Mouse (Mus musculus) megakaryocyte-erythroid progenitor cell, adult 5-6 weeks (primary cell): ENCODE data around the gene Cfap45. TPM values are rescaled to one million over a fixed set of nuclear protein-coding genes. Genes with fewer than 3 reads are reported as not detected.
A peak's percentile ranks its signal among the peaks of the same experiment; 100 is the strongest.

Experiments used
- ATAC-seq: replicated peaks from 2 replicates; pipeline ENCODE4 v1.8.0; 2016; ENCODE audit warnings: mild to moderate bottlenecking, inconsistent platforms; ENCODE audit not compliant: severe bottlenecking, poor library complexity, low FRiP score, low TSS enrichment
- total RNA-seq, 2 experiments: library from RNA; stranded (forward) in 1 of 2; stranded (reverse) in 1 of 2; fragments of 200-1000, 215-1000 nt in 1 of 2; fragments of >200 nt in 1 of 2; fragmentation: Nextera tagmentation in 1 of 2; gene quantifications; 2 replicates each; pipeline ENCODE4 v1.2.3; 2014 to 2017

Gene Cfap45
- total RNA-seq (2014; fragmentation: Nextera tagmentation) (not detected in 2 replicates), total RNA-seq (2017) (0.75 TPM in 1 of 2 replicates, not detected in the other)

DNA sequence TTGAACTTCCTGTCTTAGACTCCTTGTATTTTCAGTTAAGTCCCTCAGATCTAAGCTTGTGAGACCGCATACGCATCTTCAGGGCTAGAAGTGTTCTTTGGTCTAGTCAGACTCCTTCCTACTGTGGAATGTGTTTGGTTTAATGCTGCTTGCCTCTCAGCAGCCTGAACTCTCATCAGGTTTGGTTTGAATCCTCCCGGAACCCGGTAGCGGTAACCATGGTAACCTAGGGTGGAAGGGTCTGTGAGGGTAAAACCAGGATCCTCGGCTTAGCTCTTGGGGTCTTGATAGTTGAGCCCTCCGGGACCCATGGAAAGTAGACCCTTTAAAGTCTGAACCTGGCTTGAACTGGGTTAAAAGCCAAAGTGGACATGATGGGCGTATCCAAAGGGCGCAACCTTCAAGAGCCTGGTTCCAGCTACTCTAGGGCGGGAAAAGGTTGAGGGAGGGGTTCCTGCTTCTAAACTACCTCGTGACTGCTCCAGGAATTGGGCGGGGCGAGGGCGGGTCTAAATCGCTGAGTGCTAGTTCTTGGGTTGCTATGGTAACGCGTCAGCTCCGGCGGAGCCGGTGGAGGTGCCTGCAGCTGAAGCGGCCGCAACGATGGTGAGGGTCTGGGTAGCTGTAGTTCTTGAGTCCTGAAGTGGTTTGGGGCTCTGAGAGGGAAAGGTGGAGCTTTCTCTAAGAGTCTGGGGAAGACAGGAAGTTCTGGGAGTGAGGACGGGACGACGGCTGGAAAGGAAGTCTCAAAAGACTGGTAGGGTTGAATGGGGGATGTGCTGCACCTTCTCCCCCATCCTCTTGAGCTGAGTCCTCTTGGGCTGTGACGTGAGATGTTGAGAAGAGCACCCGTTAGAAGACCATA lies at the start of gene Cfap45:
Gene Cfap45 (plus strand): TSS at position 226 of the 865 bp plus-strand sequence.
- peak; percentile 36 for ATAC-seq

DNA sequence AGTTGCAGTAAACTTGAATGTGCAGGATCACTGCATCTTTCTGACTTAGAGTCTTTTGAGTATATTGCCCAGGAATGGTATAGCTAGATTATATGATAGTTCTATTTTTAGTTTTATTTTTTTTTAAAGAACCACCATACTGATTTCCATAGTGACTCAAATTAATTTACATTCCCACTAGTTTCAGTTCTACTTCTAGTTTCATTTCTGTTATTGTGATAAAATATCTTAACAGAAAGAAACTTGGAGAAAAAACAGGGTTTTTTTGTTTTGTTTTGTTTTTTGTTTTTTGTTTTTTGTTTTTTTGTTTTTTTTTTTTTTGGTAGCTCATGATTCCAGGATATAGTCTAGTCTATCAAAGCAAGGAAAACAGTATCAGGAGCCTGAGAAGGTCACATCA lies 47.7 kb upstream of the Cfap45 start:
- no peak for ATAC-seq

DNA sequence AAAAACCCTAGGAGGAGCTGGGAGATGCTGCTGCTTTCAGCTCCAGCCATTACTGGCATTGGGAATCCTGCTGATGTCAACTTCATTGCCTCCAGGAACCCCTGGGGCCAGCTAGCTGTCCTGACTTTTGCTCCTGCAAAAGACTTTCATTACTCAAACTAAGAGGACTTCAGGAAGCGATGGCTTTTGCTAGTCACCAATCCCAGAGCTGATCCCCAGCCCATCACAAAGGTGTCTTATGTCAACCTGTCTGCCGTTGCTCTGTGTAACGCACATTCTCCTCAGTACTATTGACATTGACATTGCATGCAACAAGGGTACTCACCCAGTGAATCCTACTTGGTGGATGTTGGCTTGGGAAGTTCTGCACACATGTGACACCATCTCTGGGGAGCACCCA lies 46.4 kb upstream of the Cfap45 start:
- no peak for ATAC-seq

DNA sequence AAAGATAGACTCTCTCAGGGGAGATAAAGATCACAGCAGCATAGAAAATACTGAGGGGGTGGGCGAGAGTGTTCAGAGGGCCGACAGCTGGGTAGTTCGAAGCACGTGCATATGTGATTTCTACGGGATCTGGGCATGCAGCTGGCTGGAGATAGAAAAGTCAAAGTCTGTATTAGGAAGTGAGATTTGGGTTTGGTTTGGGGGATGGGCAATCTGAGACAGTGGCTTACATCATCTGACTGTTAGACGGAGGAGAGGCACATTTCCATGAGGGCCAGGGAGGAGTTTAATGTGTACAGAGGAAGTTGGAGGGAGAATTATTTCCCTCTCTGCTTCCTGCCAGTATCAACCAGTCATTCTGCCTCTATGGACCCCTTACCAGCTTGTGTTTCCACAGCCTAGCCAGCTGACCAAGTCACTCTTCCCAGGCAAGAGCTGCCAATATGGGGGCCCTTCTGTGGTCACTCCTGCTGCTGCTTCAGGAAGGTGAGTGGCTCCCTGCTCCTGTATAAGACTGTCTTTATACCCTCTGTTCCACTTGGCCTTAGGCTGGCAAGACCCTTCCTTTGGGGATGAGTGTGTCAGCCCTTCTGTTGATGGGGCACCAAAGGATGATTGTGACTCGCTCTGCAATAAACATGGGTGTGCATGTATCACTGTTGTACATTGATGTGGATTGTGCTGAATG lies 45.4 kb upstream of the Cfap45 start, which contains the start of gene Slamf9:
Gene Slamf9 (plus strand): TSS at position 305 of the 688 bp plus-strand sequence.
- peak; percentile 54 for ATAC-seq

DNA sequence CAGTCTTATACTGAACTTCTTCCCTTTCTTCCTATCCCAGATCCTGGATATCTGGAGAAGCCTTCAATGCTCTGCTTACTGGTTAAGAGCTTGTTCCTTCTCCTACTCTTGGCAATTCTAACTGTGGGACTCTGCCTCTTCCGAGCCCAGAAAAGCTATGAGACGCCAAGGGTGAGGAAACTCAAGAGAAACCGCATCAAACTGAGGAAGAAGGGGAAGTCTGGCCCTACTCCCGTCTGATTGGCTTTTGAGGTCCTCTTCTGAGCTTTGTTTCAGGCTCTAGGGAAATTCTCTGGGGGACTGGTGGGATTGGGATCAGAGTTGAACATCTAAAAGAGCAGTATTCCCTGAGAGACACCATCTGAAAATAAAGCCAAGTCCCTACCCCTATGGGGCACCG lies 42.6 kb upstream of the Cfap45 start:
- ATAC-seq = no peak

DNA sequence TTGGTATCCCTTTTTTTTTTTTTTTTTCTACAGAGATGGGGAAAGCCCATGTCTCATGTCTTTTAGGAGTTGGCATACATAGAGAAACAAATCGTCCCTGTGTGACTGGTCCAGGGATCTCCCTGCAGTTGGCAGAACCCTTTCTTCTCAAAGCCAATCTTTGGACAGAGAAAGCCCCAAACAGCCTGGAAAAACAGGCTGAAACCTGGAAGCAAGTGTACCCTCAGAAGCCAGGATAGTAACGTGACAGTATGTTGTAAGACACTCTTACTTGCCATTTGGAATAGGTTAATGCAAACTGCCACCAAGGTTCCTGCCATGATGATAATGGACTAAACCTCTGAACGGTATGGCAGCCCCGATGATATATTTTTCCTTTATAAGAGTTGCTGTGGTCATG lies 40.2 kb upstream of the Cfap45 start:
- no peak for ATAC-seq

DNA sequence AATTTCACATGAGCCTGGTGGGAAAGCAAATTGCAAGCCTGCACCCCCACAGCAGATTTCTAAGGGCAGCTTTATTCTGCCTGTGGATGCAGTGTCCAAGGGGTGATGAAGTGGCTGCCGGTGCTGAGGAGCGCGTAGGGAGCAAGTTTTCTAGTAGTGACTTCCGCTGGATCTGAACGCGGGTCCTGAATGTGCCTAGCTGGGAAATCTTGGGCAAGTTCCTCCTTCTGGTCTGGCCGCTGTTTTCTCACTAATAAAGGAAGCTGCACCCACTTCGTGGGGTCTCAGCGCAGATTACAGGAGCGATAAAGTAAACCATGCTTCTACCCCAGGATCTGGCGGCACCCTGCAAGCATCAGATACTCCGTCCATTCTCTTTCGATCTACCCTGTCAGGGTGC lies 39.5 kb upstream of the Cfap45 start:
- ATAC-seq = no peak

DNA sequence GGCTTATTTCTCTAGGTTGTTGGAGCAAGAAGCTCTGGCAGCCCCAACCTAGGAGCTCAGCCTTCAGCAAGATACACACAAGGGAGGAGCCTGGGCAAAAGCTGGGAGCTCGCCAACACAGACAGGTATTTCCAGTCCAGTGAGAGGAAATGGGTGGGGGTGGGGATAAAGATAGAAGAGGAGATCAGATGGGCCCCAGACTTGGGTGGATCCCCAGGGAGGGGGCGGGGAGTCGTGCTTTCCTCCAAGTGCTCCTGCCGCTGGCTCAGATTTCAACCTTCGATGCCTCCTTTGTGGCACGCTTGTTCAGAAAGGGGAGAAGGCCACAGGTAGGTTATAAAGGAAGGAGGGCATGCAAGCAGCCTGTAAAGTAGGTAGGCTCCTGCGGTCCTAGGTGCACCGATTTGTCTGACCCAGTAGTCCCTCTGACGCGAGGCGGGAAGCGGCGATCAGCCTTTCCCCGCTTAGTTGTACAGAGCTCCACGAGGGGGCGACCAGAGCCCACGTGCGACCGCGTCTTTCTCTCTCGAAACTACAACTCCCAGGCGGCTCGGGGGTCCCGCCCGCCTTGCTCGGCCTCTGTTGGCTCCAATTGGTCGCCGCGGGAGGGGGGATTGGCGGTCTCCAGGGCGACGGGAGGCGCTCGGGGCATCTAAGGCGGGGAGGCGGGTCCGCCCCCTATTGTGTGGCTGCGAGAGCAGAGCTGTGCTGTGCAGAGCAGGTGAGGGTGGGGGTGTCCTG lies 38.9 kb upstream of the Cfap45 start, which contains the start of gene Igsf9:
Gene Igsf9 (plus strand): TSS at position 249 of the 741 bp plus-strand sequence.
- ATAC-seq = peak; percentile 86

DNA sequence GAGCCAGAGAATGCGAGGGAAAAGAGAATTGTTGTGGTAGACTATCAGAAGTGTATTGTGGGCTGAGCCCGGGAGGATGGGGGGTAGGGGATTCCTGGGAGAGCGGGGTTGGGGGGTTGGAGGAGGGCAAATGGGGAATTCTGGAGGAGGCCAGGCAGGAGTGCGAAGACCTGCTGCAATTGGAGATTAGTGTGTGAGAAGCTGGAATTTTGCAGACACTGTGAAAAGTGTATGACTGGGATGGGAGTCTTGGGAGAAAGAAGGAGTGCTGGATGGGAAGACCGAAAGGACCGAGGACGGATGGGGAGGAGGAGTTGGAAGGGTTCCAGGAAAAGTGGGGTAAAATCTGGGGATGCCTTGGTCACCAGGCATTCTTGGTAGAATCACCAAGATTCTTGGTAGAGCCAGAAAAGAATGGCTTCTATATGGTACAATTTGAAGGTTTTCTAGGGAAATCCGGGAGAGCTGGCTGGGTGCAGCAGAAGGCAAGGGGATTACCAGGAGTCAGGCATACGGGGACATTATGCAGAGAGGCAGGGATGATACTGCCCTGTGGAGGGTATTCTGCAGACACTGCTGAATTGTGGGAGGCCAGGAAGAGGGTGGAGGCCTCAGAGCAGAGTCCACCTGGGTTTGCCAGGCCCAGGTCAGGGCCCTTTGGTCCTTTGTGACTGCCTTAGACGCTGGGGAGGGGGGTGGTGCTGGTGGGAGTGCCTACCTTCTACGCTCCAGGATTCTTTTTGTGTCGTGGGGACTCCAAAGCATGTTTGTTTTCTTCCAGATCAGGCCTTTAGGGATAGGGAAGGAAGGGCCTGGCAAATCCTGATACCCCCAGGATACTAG lies 37.9 kb upstream of the Cfap45 start:
- no peak for ATAC-seq

DNA sequence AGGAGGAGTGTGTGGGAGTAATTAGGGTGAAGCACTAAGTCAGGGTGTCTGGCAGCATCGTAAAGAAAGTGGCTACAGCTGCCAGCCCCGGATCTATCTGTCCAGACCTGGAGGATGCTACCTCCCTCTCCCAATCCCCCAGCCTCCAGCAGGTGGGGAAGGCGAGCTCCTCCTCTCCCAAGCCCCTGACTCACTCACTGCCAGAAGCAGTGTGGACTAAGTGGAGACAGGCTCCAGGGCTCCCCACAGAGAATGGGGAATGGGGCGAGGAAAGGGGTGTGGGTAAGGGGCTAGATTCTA lies 37.3 kb upstream of the Cfap45 start:
- ATAC-seq = no peak

DNA sequence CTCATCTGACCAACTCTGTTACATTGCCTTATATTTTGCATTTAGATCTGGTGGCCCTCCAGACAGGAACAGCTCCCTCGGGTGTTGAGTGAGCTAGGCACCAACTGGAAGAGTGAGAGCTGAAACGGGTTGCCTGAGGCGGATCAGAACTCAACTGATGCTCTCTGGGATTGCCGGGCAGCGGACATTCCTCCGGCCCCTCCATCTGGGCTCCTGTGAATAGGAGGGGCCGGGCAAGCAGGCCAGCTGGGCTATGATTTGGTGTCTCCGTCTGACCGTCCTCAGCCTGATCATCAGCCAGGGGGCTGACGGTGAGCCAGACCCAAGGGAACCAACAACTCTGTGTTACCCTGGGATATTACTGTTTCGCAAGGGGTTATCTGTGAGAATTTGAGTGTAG lies 36.4 kb upstream of the Cfap45 start:
- no peak for ATAC-seq

DNA sequence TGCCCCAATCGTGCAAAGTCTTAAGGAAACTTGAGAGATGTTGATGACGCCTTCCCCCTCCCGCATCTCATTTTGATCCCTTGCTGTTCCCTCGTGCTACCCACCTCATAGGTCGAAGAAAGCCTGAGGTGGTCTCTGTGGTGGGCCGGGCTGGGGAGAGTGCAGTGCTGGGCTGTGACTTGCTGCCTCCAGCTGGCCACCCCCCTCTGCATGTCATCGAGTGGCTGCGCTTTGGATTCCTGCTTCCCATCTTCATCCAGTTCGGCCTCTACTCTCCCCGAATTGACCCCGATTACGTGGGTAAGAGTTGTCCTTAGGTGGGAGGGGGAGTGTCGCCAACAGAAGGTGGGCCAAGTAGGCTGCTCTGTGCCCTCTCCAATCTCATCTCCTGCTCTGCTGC lies 35.9 kb upstream of the Cfap45 start:
- no peak for ATAC-seq

DNA sequence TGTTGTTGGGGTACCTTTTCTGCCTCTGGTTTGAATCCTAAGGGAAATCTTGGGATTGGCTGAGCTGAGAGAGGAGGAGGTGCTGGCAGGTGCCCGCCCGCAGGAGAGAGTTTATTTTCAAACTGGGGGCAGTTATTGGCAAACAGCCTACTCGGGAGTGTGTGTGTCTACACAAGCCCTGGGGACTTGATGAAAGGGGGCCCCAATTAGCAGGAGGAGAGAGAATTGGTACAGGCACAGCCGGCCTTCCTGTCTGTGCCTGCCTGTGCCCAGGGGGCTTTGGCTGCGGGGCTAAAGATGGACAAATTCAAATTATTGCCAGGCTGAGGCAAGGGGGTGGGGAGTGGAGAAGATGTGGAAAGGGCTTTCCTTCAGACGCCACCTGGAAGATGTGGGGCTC lies 34.8 kb upstream of the Cfap45 start:
- ATAC-seq = no peak

DNA sequence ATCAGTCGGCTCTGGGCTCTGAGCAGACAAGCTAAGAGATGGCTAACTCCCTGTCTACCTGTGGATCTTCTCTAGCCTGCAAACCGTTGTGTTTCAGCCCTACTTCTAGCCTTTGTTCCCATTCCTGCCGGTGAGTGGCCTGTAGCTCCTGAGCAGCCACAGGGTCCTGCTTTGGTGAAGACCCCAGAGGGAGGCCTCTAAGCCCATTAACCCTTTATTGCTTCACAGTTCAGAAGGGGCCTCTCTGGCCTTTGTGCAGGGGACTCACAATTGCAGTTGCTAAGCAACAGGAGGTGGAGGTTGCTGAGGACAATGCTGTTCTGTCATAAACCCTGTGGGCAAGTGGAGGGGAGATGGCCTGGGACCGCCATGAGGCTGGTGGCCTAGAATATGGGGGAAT lies 34.4 kb upstream of the Cfap45 start:
- no peak for ATAC-seq

DNA sequence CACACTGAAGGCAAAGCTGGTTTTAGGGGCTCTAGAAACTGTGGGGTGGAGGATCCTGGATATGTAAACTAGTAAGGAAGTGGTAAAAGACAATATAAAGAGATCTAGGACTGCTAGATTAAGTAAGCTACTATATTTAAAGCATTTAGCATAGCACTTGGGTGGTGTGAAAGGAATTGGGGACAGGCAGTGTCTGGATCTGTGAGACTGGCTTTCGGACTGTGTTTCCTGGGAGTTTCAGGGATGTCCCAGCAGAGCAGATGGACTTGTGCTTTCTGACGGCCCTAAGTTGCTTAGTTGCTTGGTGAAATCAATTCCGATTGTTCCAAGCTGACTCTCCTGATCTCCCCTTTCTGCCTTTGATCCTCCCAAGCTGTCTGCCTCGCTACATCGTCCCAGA lies 34.0 kb upstream of the Cfap45 start:
- ATAC-seq = no peak

DNA sequence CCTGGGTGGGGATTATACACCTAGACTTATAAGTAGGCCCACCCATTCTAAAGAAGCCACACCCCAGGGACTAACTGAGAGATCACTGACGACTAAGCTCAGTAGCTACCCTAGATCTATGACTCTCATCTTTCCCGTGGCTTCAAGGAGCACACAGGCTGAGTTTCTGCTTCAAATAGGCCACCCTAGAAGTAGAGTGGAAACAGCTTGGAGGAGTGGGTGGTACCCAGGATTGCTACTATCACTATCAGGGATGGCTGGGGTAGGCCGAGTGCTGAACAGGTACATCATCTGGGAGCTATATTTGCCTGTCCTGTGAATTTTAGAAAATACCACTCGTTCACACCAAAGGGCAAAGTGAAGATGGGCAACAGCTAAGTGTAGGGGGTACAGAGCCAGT lies 32.7 kb upstream of the Cfap45 start:
- no peak for ATAC-seq

DNA sequence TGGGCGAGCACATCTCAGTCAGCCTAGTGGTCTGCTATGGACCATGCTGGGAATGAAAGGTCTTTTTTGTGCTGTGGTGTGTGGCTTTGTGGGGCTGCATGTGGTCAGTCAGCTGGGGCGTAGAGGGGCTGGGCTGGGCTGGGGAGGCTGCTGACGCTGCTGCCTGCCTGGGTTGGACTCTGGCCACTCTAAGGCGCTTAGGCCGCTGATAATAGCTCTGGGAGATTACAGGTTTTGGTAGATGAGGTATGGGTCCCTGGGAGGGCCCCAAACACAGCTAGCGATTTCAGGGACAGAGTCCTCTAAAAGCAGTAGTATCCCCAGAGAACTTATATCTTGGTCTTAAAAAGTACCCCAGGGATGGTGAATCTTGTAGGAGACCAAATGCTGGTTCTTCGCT lies 31.8 kb upstream of the Cfap45 start:
- ATAC-seq = no peak

DNA sequence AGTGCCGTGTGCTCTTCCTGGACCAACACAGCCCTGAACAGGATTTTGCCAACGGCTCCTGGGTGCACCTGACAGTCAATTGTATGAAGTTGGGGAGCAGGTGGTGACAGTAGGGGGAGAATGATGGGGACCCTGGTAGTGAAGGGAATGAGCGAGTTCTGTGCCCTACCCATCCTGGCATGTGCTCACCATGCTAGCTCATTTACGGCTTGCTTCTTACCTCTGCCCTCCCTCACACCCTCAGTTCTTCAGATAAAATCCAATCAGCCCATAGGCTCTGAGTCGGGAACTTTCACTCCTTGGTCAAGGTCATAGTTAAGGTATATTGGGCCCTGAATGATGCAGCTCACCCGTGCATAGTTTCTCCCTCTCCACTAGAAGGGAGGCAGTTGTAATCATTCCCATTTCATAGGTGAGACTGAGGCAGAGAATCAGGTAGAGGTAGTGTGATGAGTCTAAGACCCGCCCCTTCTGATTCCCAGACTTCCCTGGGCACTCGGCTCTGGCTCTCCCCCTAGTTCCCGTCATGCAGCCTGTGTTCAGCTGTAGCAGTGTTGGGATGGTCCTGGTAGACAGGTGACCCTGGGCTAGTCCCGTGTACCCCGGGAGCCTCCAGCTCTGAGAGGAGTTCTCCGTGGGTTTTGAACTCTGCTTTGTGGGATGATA lies 30.9 kb upstream of the Cfap45 start:
- ATAC-seq = 0 out of 2 replicates have a peak, but pooled peaks have one; percentile 7

DNA sequence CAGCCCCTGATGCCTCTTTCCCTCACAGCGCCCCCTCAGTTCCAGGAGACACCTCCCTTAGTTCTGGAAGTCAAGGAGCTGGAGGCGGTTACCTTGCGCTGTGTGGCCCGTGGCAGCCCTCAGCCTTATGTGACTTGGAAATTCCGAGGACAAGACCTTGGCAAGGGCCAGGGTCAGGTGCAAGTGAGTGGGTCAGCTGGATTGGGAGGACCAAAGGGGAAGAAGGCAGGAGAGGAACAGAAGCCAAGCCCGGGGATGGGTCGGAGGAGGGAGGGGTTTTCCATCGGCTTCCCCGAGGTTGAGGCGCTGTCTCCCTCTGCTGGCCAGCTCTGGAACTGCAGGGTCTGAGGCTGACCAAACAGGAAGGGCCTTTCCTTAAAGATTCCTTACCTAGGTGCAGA lies 30.3 kb upstream of the Cfap45 start:
- peak; percentile 59 for ATAC-seq
